Mouse (Mus musculus) lung, embryonic 14.5 days (tissue): Measurements from ENCODE around the gene Ints3. TPM values are rescaled to one million over a fixed set of nuclear protein-coding genes. Genes with fewer than 3 reads are reported as not detected.

Source experiments
- ATAC-seq: fragments of 200-750 bp; cut with Nextera tagmentation; 2 replicates; pipeline ENCODE4 v1.8.0; 2017; ENCODE audit warnings: mild to moderate bottlenecking, moderate TSS enrichment, moderate library complexity; ENCODE audit not compliant: insufficient read depth
- DNase-seq: peaks from one replicate; pipeline ENCODE4 v3.0.0-alpha.2; 2015
- H3K27ac ChIP-seq: fragments of 300-500 bp; sonication (generic); 2 replicates; pipeline ENCODE4 v1.5.1; 2014; ENCODE audit warnings: low read depth, mild to moderate bottlenecking, moderate library complexity
- H3K27me3 ChIP-seq: fragments of 300-500 bp; sonication (generic); 2 replicates; pipeline ENCODE4 v1.6.1; 2014; ENCODE audit warnings: low read length, control low read depth; ENCODE audit not compliant: insufficient read depth
- H3K36me3 ChIP-seq: fragments of 300-500 bp; sonication (generic); 2 replicates; pipeline ENCODE4 v1.6.1; 2014; ENCODE audit warnings: control low read depth; ENCODE audit not compliant: insufficient read depth
- H3K4me1 ChIP-seq: fragments of 300-500 bp; sonication (generic); 2 replicates; pipeline ENCODE4 v1.6.1; 2014; ENCODE audit warnings: antibody characterized with exemption, control low read depth; ENCODE audit not compliant: insufficient read depth
- H3K4me2 ChIP-seq: fragments of 300-500 bp; sonication (generic); 2 replicates; pipeline ENCODE4 v1.6.1; 2014; ENCODE audit warnings: mild to moderate bottlenecking
- H3K4me3 ChIP-seq: fragments of 300-500 bp; sonication (generic); 2 replicates; pipeline ENCODE4 v1.5.1; 2014; ENCODE audit warnings: low read depth, low read length
- H3K9ac ChIP-seq: fragments of 300-500 bp; sonication (generic); 2 replicates; pipeline ENCODE4 v1.6.1; 2014
- H3K9me3 ChIP-seq: fragments of 300-500 bp; sonication (generic); 2 replicates; pipeline ENCODE4 v1.6.1; 2016; ENCODE audit warnings: low read depth, low read length, control low read depth
- CTCF ChIP-seq: IDR thresholded peaks from 2 replicates; pipeline ENCODE4 v1.5.1; 2016; ENCODE audit warnings: antibody characterized with exemption, low read depth
- WGBS: fragments of 180-500 bp; shearing (Covaris S2); extraction: QIAGEN DNeasy Blood & Tissue Kit; methylation state at CpG from one replicate; pipeline ENCODE4 v1.1.7; 2014; 5-methylcytosine and 5-hydroxymethylcytosine counted together
- polyA plus RNA-seq: library from polyadenylated mRNA; unstranded; fragments of >200 nt; fragmentation: Nextera tagmentation; extraction: Ambion mirVana; gene quantifications from 2 replicates; pipeline ENCODE4 v1.2.1, GENCODE M21; 2014

The Ints3 gene
- polyA plus RNA-seq, 1 experiment from 2014 or later: 40.5 TPM

- WGBS: 75% methylated on average over 3 of the region's 3 CpGs
- Histone ChIP-seq H3K4me2 (no peak overlapping the region), H3K9ac (no peak overlapping the region), H3K9me3 (no peaks in the 10 kb centered on the region), H3K27me3 (no peaks in the 10 kb centered on the region), H3K27ac (no peak overlapping the region), H3K36me3 (peaks cover 10% of the 10 kb centered on the region; the same call in 1 of the 2 replicates), H3K4me1 (peaks cover 21% of the 10 kb centered on the region; the same call in 1 of the 2 replicates), H3K4me3 (no peak overlapping the region)
- no peak for TF ChIP-seq CTCF
- DNase-seq (no peak), ATAC-seq (no peak)
Observed at GRCm38 (mm10) chr3:90429576-90429975, 3.8 kb downstream of the Ints3 start.

- Histone ChIP-seq H3K36me3 (peaks cover 18% of the 10 kb centered on the region), H3K9ac (no peak overlapping the region), H3K4me2 (no peak overlapping the region), H3K27me3 (no peaks in the 10 kb centered on the region), H3K9me3 (no peaks in the 10 kb centered on the region), H3K4me1 (peaks cover 16% of the 10 kb centered on the region; the same call in 1 of the 2 replicates), H3K4me3 (no peak overlapping the region), H3K27ac (no peak overlapping the region)
- no peak for TF ChIP-seq CTCF
- whole genome bisulfite sequencing: 55% methylated on average over 6 of the region's 6 CpGs
- ATAC-seq (no peak), DNase-seq (no peak)
Observed at GRCm38 (mm10) chr3:90428186-90428585, 5.2 kb downstream of the Ints3 start.

- no peak for TF ChIP-seq CTCF
- Histone ChIP-seq H3K27me3 (no peaks in the 10 kb centered on the region), H3K4me3 (no peak overlapping the region), H3K4me2 (no peak overlapping the region), H3K4me1 (peaks cover 16% of the 10 kb centered on the region; the same call in 1 of the 2 replicates), H3K9ac (no peak overlapping the region), H3K9me3 (no peaks in the 10 kb centered on the region), H3K27ac (no peak overlapping the region), H3K36me3 (peaks cover 24% of the 10 kb centered on the region)
- 92% methylated on average over 1 of the region's 1 CpGs for WGBS
- DNase-seq (no peak), ATAC-seq (no peak)
Observed at GRCm38 (mm10) chr3:90427574-90427973, 5.8 kb downstream of the Ints3 start.

- no peak overlapping the region for H3K27ac ChIP-seq
- 69% methylated on average over 2 of the region's 2 CpGs for WGBS
Observed at GRCm38 (mm10) chr3:90425499-90425898, 7.9 kb downstream of the Ints3 start.

GRCm38 (mm10) chr3:90423549-90423948, 9.9 kb downstream of the Ints3 start:
- no peak overlapping the region for H3K27ac ChIP-seq
- DNase-seq (no peak), ATAC-seq (no peak)
- H3K27me3 ChIP-seq: no peaks in the 10 kb centered on the region
- no peak overlapping the region for H3K4me3 ChIP-seq
- no peak overlapping the region for H3K4me2 ChIP-seq
- no peak for TF ChIP-seq CTCF
- no peaks in the 10 kb centered on the region for H3K9me3 ChIP-seq
- peaks cover 53% of the 10 kb centered on the region for H3K36me3 ChIP-seq
- H3K4me1 ChIP-seq: no peaks in the 10 kb centered on the region
- H3K9ac ChIP-seq: no peak overlapping the region

More at GRCm38 (mm10) chr3:90425499-90425898, 7.9 kb downstream of the Ints3 start:
- no peaks in the 10 kb centered on the region for H3K27me3 ChIP-seq
- no peak overlapping the region for H3K4me3 ChIP-seq
- no peak for DNase-seq
- no peak overlapping the region for H3K4me2 ChIP-seq
- ATAC-seq: no peak
- H3K9ac ChIP-seq: no peak overlapping the region
- no peaks in the 10 kb centered on the region for H3K9me3 ChIP-seq
- no peak for TF ChIP-seq CTCF
- H3K4me1 ChIP-seq: no peaks in the 10 kb centered on the region
- peaks cover 38% of the 10 kb centered on the region for H3K36me3 ChIP-seq

- no peak for ATAC-seq
- no peak for TF ChIP-seq CTCF
- Histone ChIP-seq H3K9ac (no peak overlapping the region), H3K27me3 (no peaks in the 10 kb centered on the region), H3K36me3 (peaks cover 72% of the 10 kb centered on the region), H3K27ac (no peak overlapping the region), H3K4me1 (no peaks in the 10 kb centered on the region), H3K4me2 (no peak overlapping the region), H3K9me3 (no peaks in the 10 kb centered on the region), H3K4me3 (no peak overlapping the region)
- DNase-seq: no peak
- WGBS: 81% methylated on average over 6 of the region's 6 CpGs
Observed at GRCm38 (mm10) chr3:90420696-90421095, 12.7 kb downstream of the Ints3 start.

GRCm38 (mm10) chr3:90413011-90413396, 20.4 kb downstream of the Ints3 start:
- H3K4me2 ChIP-seq: no peak overlapping the region
- no peaks in the 10 kb centered on the region for H3K27me3 ChIP-seq
- no peak overlapping the region for H3K27ac ChIP-seq
- TF ChIP-seq CTCF: no peak
- no peaks in the 10 kb centered on the region for H3K4me1 ChIP-seq
- H3K9ac ChIP-seq: no peak overlapping the region
- ATAC-seq (peak; percentile 41; the same call in 1 of the 2 replicates), DNase-seq (no peak)
- H3K36me3 ChIP-seq: peaks cover 90% of the 10 kb centered on the region
- 17% methylated on average over 3 of the region's 3 CpGs for WGBS
- no peaks in the 10 kb centered on the region for H3K9me3 ChIP-seq
- no peak overlapping the region for H3K4me3 ChIP-seq
